Mouse (Mus musculus) hindbrain, embryonic 12.5 days (tissue): ENCODE results near the gene Thada. TPM values are rescaled to one million over a fixed set of nuclear protein-coding genes. Genes with fewer than 3 reads are reported as not detected.

Source experiments
- ATAC-seq: fragments of 200-750 bp; cut with Nextera tagmentation; 2 replicates; pipeline ENCODE4 v1.8.0; 2017; ENCODE audit warnings: moderate TSS enrichment; ENCODE audit not compliant: low FRiP score
- H3K27ac ChIP-seq: fragments of 300-500 bp; sonication (generic); 2 replicates; pipeline ENCODE4 v1.5.1; 2016; ENCODE audit warnings: mild to moderate bottlenecking
- H3K27me3 ChIP-seq: fragments of 300-500 bp; sonication (generic); 2 replicates; pipeline ENCODE4 v1.6.1; 2016; ENCODE audit warnings: mild to moderate bottlenecking
- H3K36me3 ChIP-seq: fragments of 300-500 bp; sonication (generic); 2 replicates; pipeline ENCODE4 v1.6.1; 2016; ENCODE audit warnings: mild to moderate bottlenecking
- H3K4me1 ChIP-seq: fragments of 300-500 bp; sonication (generic); 2 replicates; pipeline ENCODE4 v1.6.1; 2016
- H3K4me2 ChIP-seq: fragments of 300-500 bp; sonication (generic); replicated peaks from 2 replicates; pipeline ENCODE4 v1.6.1; 2016; ENCODE audit warnings: mild to moderate bottlenecking
- H3K4me3 ChIP-seq: fragments of 300-500 bp; sonication (generic); 2 replicates; pipeline ENCODE4 v1.5.1; 2016; ENCODE audit warnings: mild to moderate bottlenecking
- H3K9ac ChIP-seq: fragments of 300-500 bp; sonication (generic); 2 replicates; pipeline ENCODE4 v1.6.1; 2016; ENCODE audit warnings: mild to moderate bottlenecking, moderate library complexity
- H3K9me3 ChIP-seq: fragments of 300-500 bp; sonication (generic); replicated peaks from 2 replicates; pipeline ENCODE4 v1.6.1; 2016; ENCODE audit warnings: mild to moderate bottlenecking
- WGBS: fragments of 180-500 bp; shearing (Covaris S2); methylation state at CpG from one replicate; pipeline ENCODE4 v1.1.7; 2016; 5-methylcytosine and 5-hydroxymethylcytosine counted together
- polyA plus RNA-seq: library from polyadenylated mRNA; unstranded; fragments of >200 nt; fragmentation: Nextera tagmentation; extraction: Ambion mirVana; gene quantifications from 2 replicates; pipeline ENCODE4 v1.2.1, GENCODE M21; 2016

Thada gene
- polyA plus RNA-seq, 1 experiment from 2014 or later, result 9.9 TPM

GRCm38 (mm10) chr17:84497559-84497958 is 31.6 kb upstream of the Thada start:
- Histone ChIP-seq H3K4me3 (no peak overlapping the region), H3K4me2 (no peak overlapping the region), H3K27me3 (no peaks in the 10 kb centered on the region), H3K36me3 (no peaks in the 10 kb centered on the region), H3K9ac (no peak overlapping the region), H3K4me1 (no peaks in the 10 kb centered on the region; the same call in 1 of the 2 replicates), H3K9me3 (no peaks in the 10 kb centered on the region), H3K27ac (no peak overlapping the region)
- 59% methylated on average over 2 of the region's 2 CpGs for WGBS
- ATAC-seq, result no peak

DNA sequence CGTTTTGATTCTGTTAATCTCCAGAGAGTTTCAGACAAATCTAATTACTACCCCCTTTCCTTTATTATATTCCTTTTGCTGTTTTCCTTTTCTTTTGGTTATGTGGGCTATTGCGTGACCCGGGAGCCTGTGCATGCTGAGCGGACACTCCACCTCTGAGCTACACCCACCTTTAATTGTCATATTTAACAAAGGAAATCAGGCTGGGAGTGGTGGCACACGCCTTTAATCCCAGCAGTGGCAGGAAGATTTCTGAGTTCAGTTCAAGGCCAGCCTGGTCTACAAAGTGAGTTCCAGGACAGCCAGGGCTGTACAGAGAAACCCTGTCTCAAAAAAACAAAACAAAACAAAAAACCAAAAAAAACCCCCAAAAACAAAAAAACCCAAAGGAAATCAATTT is 31.0 kb upstream of the Thada start:
- Histone ChIP-seq H3K27ac (no peak overlapping the region), H3K9me3 (no peaks in the 10 kb centered on the region), H3K27me3 (no peaks in the 10 kb centered on the region), H3K4me1 (no peaks in the 10 kb centered on the region; the same call in 1 of the 2 replicates), H3K4me3 (no peak overlapping the region), H3K36me3 (no peaks in the 10 kb centered on the region), H3K9ac (no peak overlapping the region), H3K4me2 (no peak overlapping the region)
- WGBS, result 83% methylated on average over 5 of the region's 5 CpGs
- no peak for ATAC-seq

- Histone ChIP-seq H3K4me1 (no peaks in the 10 kb centered on the region; the same call in 1 of the 2 replicates), H3K36me3 (no peaks in the 10 kb centered on the region), H3K9me3 (no peaks in the 10 kb centered on the region), H3K9ac (no peak overlapping the region), H3K4me2 (no peak overlapping the region), H3K27me3 (no peaks in the 10 kb centered on the region), H3K4me3 (no peak overlapping the region), H3K27ac (no peak overlapping the region)
- WGBS, result 22% methylated on average over 5 of the region's 5 CpGs
- ATAC-seq, result no peak
Measured at GRCm38 (mm10) chr17:84492255-84492880, 26.4 kb upstream of the Thada start.

DNA sequence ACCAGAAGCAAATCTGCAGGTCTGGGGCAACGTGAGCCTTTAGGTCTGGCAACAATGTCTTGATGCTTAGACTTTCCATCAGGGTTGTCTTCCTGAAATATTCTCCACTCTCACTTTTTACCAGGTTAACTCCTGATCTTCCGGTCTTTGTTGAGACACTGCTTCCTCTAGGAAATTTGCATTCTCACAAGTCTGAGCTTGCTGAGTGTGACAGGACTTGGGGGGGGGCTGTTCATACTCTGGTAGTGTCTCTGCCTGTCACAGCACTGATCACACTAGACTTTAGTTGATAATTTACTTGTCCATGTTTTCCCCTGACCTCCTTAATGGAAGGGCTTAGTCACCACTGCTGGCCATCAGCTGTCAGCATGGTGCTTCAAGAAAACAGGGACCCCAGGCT is 21.4 kb upstream of the Thada start:
- Histone ChIP-seq H3K4me1 (no peaks in the 10 kb centered on the region; the same call in 1 of the 2 replicates), H3K27me3 (no peaks in the 10 kb centered on the region), H3K4me3 (no peak overlapping the region), H3K27ac (no peak overlapping the region), H3K36me3 (no peaks in the 10 kb centered on the region), H3K9me3 (no peaks in the 10 kb centered on the region), H3K4me2 (no peak overlapping the region), H3K9ac (no peak overlapping the region)
- WGBS, result 75% methylated on average over 2 of the region's 2 CpGs
- no peak for ATAC-seq

GRCm38 (mm10) chr17:84483673-84484320 is 17.8 kb upstream of the Thada start:
- H3K9me3 ChIP-seq, result no peaks in the 10 kb centered on the region
- no peak overlapping the region for H3K9ac ChIP-seq
- no peak overlapping the region for H3K27ac ChIP-seq
- H3K4me3 ChIP-seq, result no peak overlapping the region
- WGBS, result 82% methylated on average over 6 of the region's 6 CpGs
- no peaks in the 10 kb centered on the region for H3K36me3 ChIP-seq
- no peak for ATAC-seq
- H3K27me3 ChIP-seq, result no peaks in the 10 kb centered on the region
- H3K4me2 ChIP-seq, result no peak overlapping the region
- H3K4me1 ChIP-seq, result peaks cover 2% of the 10 kb centered on the region; the same call in 1 of the 2 replicates

DNA sequence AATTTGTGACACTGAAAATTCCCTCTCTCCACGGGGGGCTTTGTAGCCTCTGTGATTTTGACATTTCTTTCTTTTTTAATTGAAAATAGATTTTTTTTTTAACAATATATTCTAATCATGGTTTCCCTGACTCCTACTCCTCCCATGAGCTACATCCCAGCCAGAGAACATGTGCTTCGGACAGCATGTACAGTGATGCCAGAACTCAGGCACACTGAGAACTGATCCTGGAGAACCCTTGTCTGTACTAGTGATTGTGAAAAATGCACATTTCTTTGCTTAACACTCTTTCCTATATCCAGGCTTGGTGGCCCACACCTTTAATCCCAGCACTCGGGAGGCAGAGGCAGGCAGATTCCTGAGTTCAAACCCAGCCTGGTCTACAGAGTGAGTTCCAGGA is 16.8 kb upstream of the Thada start:
- H3K9ac ChIP-seq, result no peak overlapping the region
- no peak overlapping the region for H3K4me2 ChIP-seq
- ATAC-seq, result no peak

DNA sequence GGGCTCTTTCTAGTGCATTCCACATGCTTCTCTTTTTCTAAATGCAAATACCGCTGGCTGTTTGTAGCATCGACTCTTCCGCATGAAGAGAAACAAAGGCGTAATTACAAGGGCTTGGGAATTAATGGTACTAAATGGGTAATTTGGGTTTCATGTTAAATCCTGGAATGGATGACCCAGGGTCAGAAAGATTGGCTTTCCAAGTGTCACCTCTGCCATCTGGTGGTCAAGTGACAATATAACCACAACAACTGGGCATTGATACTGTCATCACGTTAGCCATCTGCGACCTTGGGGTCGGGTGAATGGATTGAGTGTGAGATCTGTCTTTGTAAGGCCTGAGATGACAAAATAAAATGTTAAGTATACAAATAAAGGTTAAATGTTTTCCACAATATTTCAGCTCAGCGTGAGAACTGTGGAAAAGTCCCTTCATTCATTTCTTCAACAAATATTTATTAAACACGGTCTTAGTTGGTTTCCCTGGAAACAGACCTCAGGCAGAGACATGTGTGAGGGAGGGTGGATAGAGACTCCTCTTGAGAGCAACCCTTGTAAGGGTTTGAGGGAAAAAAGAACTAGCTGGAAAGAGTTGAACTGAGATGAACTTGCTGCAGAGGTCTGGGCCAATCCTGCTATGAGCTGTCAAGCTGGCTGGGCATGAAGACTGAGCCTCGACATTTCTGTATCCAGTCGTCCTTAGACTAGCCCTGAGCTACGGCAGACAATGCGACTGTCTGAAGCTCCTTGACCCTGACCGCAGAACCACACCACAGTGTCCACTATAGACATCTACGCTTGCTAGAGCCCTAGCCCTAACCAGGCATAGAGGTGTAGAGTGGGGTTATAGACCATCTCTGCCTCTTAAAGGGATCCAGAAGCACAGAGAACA is 14.7 kb upstream of the Thada start:
- WGBS, result 46% methylated on average over 15 of the region's 15 CpGs
- ATAC-seq, result no peak
- Histone ChIP-seq H3K4me3 (no peak overlapping the region), H3K9me3 (no peaks in the 10 kb centered on the region), H3K4me2 (no peak overlapping the region), H3K27me3 (no peaks in the 10 kb centered on the region), H3K27ac (no peak overlapping the region), H3K36me3 (no peaks in the 10 kb centered on the region), H3K9ac (no peak overlapping the region), H3K4me1 (peaks cover 2% of the 10 kb centered on the region; the same call in 1 of the 2 replicates)

More for the DNA sequence above, 16.8 kb upstream of the Thada start:
- H3K4me1 ChIP-seq, result peaks cover 2% of the 10 kb centered on the region; the same call in 1 of the 2 replicates
- H3K4me3 ChIP-seq, result no peak overlapping the region
- no peaks in the 10 kb centered on the region for H3K27me3 ChIP-seq
- H3K9me3 ChIP-seq, result no peaks in the 10 kb centered on the region
- 88% methylated on average over 3 of the region's 3 CpGs for WGBS
- no peak overlapping the region for H3K27ac ChIP-seq
- no peaks in the 10 kb centered on the region for H3K36me3 ChIP-seq

GRCm38 (mm10) chr17:84478276-84478675 is 12.3 kb upstream of the Thada start:
- no peak overlapping the region for H3K4me3 ChIP-seq
- no peaks in the 10 kb centered on the region for H3K27me3 ChIP-seq
- 80% methylated on average over 4 of the region's 4 CpGs for WGBS
- no peak overlapping the region for H3K4me2 ChIP-seq
- peaks cover 2% of the 10 kb centered on the region; the same call in 1 of the 2 replicates for H3K4me1 ChIP-seq
- H3K9ac ChIP-seq, result no peak overlapping the region
- H3K36me3 ChIP-seq, result no peaks in the 10 kb centered on the region
- H3K9me3 ChIP-seq, result no peaks in the 10 kb centered on the region
- H3K27ac ChIP-seq, result no peak overlapping the region
- ATAC-seq, result no peak

GRCm38 (mm10) chr17:84477176-84477575 is 11.2 kb upstream of the Thada start:
- H3K36me3 ChIP-seq, result no peaks in the 10 kb centered on the region
- peaks cover 2% of the 10 kb centered on the region; the same call in 1 of the 2 replicates for H3K4me1 ChIP-seq
- no peaks in the 10 kb centered on the region for H3K27me3 ChIP-seq
- no peak overlapping the region for H3K4me3 ChIP-seq
- H3K27ac ChIP-seq, result no peak overlapping the region
- no peak for ATAC-seq
- no peak overlapping the region for H3K9ac ChIP-seq
- H3K9me3 ChIP-seq, result no peaks in the 10 kb centered on the region
- H3K4me2 ChIP-seq, result no peak overlapping the region
- WGBS, result 87% methylated on average over 5 of the region's 5 CpGs

DNA sequence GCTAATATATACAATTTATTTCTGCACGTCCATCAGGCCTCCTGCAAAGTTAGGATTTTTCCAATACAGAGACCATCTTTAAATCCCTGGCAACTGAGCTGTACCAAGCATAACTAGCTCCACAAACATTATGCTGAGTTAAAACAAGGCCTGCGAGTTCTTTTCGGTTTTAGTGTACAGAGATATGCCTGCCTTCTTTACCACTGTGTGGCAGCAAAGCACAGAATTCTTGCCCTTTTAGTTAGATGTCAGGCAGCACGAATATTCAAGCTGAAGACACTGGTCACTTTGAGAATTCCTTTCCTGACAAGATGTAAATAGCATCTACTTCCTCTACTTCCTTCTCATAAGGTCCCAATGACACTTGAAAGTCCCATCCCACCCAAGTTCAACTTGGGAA is 8.3 kb upstream of the Thada start:
- no peak overlapping the region for H3K4me3 ChIP-seq
- H3K9me3 ChIP-seq, result no peaks in the 10 kb centered on the region
- H3K27ac ChIP-seq, result no peak overlapping the region
- no peaks in the 10 kb centered on the region for H3K36me3 ChIP-seq
- no peaks in the 10 kb centered on the region for H3K27me3 ChIP-seq
- no peaks in the 10 kb centered on the region for H3K4me1 ChIP-seq
- WGBS, result 62% methylated on average over 4 of the region's 4 CpGs
- H3K4me2 ChIP-seq, result no peak overlapping the region
- ATAC-seq, result no peak
- no peak overlapping the region for H3K9ac ChIP-seq

GRCm38 (mm10) chr17:84435012-84435411 is 31.0 kb downstream of the Thada start:
- Histone ChIP-seq H3K27me3 (no peaks in the 10 kb centered on the region), H3K4me3 (no peak overlapping the region), H3K9ac (no peak overlapping the region), H3K27ac (no peak overlapping the region), H3K36me3 (peaks cover 68% of the 10 kb centered on the region), H3K4me2 (no peak overlapping the region), H3K9me3 (no peaks in the 10 kb centered on the region), H3K4me1 (no peaks in the 10 kb centered on the region)
- 88% methylated on average over 4 of the region's 4 CpGs for WGBS
- no peak for ATAC-seq

DNA sequence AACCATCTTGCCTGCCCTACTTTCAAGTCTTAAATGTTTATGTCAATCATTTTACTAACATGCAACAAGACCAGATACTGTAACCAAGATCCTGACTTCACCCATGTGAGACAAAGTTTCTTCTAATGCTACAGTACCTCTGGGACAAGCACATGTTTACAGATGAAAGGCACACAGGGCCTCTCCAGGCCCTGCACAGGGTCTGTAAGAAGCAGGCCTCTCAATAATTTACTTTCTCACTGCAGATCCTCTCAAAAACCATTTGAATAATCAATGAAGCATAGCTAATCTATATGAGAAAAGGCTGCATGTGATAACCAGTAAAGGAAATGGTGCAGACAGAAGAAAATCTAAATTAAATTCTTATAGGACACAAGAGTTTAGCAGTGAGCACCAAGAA is 31.8 kb downstream of the Thada start:
- H3K4me3 ChIP-seq, result no peak overlapping the region
- no peaks in the 10 kb centered on the region for H3K27me3 ChIP-seq
- ATAC-seq, result no peak
- no peak overlapping the region for H3K4me2 ChIP-seq
- H3K36me3 ChIP-seq, result peaks cover 69% of the 10 kb centered on the region
- no peak overlapping the region for H3K27ac ChIP-seq
- H3K4me1 ChIP-seq, result no peaks in the 10 kb centered on the region
- no peaks in the 10 kb centered on the region for H3K9me3 ChIP-seq
- no peak overlapping the region for H3K9ac ChIP-seq
